9 mouse cellular contexts compared by ENCODE assay signal in the genomic region with DNA sequence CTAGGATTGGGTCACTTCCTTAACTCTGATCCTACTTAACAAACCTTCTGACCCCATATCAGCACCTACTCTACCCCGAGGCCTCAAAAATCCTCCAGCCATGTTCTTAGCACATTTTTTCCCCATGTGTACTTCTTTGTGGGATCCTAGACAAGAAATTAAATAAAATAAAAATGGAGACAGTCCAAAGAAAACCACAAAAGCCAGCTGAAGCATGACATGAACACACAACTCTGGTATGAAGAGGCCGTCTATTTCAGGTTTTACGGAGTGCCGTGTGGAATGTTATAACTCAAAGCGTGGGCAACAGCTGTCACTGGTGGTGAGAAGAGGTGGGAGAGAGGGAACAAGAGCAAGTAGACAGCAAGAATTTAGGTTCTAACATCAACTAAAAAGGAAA.
"Had no signal": no experiment of that assay in that cellular context is flagged by ENCODE, and none has a peak within 500 bp of the region (broad histone marks: within the 10 kb centered on the region; RNA-seq: fewer than 3 reads in every experiment).

No protein-coding gene starts in this region.

- DNase-seq: kidney, postnatal 10 days; kidney, postnatal 4 days; lung, embryonic 14.5 days; lung, postnatal 14 days; retina, postnatal 1 day; right cerebral cortex, postnatal 14 days; thymus, postnatal 4 days had no signal

- ATAC-seq: liver, embryonic 12.5 days; midbrain, embryonic 15.5 days had no signal
